Mouse (Mus musculus) midbrain, embryonic 10.5 days (tissue): Measurements from ENCODE around the gene Arhgap23. TPM values are rescaled to one million over a fixed set of nuclear protein-coding genes. Genes with fewer than 3 reads are reported as not detected.
A peak's percentile ranks its signal among the peaks of the same experiment; 100 is the strongest.

Source experiments
- DNase-seq: peaks from one replicate; pipeline ENCODE4 v3.0.0-alpha.2; 2017; ENCODE audit warnings: low spot score
- H3K27ac ChIP-seq: fragments of 300-500 bp; sonication (generic); replicated peaks from 2 replicates; pipeline ENCODE4 v1.5.1; 2016; ENCODE audit warnings: mild to moderate bottlenecking
- H3K27me3 ChIP-seq: fragments of 300-500 bp; sonication (generic); 2 replicates; pipeline ENCODE4 v1.6.1; 2016; ENCODE audit warnings: low read depth, mild to moderate bottlenecking; ENCODE audit not compliant: poor library complexity, severe bottlenecking
- H3K36me3 ChIP-seq: fragments of 300-500 bp; sonication (generic); 2 replicates; pipeline ENCODE4 v1.6.1; 2016; ENCODE audit warnings: mild to moderate bottlenecking, moderate library complexity
- H3K4me1 ChIP-seq: fragments of 300-500 bp; sonication (generic); 2 replicates; pipeline ENCODE4 v1.6.1; 2016
- H3K4me3 ChIP-seq: fragments of 300-500 bp; sonication (generic); 2 replicates; pipeline ENCODE4 v1.5.1; 2016; ENCODE audit warnings: mild to moderate bottlenecking, moderate library complexity
- H3K9me3 ChIP-seq: fragments of 300-500 bp; sonication (generic); replicated peaks from 2 replicates; pipeline ENCODE4 v1.6.1; 2016; ENCODE audit warnings: mild to moderate bottlenecking
- WGBS: fragments of 180-500 bp; shearing (Covaris S2); methylation state at CpG from one replicate; pipeline ENCODE4 v1.1.7; 2016; 5-methylcytosine and 5-hydroxymethylcytosine counted together
- polyA plus RNA-seq: library from polyadenylated mRNA; unstranded; fragments of >200 nt; fragmentation: Nextera tagmentation; extraction: Ambion mirVana; gene quantifications from 2 replicates; pipeline ENCODE4 v1.2.1, GENCODE M21; 2016

The Arhgap23 gene
- polyA plus RNA-seq, 1 experiment from 2014 or later: 1.9 TPM

- no peaks in the 10 kb centered on the region for H3K36me3 ChIP-seq
- no peak overlapping the region for H3K27ac ChIP-seq
- H3K27me3 ChIP-seq: peaks cover 25% of the 10 kb centered on the region
- H3K4me1 ChIP-seq: peaks cover 48% of the 10 kb centered on the region
- no peaks in the 10 kb centered on the region for H3K9me3 ChIP-seq
- peak; percentile 53 for DNase-seq
- peak overlapping the region; percentile 7; the same call in 1 of the 2 replicates for H3K4me3 ChIP-seq
- WGBS: 12% methylated on average over 3 of the region's 3 CpGs
These were observed 16.7 kb downstream of the Arhgap23 start for GRCm38 (mm10) chr11:97432015-97432414.

DNA sequence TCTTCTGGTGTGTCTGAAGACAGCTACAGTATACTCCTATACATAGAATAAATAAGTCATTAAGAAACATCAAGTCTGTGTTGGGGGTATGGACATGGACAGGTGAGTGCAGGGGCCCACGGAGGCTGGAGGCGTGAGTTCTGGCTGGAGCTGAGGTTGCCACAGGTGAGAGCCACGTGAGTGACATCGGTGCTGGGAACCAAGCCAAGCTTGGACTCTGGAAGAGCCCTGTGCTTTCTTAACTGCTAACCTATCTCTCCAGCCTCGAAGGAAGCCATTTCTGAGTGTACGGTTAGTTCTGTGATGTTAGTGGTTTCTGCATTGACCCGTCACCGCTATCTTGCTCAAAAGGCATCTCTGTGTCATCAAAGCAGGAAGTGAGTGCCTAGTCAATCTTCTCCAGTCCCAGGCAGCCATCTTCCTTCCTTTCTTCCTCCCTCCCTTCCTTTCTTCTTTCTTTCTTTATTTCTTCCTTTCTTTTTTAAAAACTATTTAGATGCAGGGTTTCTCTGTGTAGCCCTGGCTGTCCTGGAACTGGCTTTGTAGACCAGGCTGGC is 17.7 kb downstream of the Arhgap23 start:
- Histone ChIP-seq H3K27ac (no peak overlapping the region), H3K27me3 (peaks cover 22% of the 10 kb centered on the region), H3K9me3 (no peaks in the 10 kb centered on the region), H3K4me1 (peaks cover 49% of the 10 kb centered on the region), H3K4me3 (no peak overlapping the region), H3K36me3 (no peaks in the 10 kb centered on the region)
- DNase-seq: no peak
- 93% methylated on average over 8 of the region's 8 CpGs for WGBS

DNA sequence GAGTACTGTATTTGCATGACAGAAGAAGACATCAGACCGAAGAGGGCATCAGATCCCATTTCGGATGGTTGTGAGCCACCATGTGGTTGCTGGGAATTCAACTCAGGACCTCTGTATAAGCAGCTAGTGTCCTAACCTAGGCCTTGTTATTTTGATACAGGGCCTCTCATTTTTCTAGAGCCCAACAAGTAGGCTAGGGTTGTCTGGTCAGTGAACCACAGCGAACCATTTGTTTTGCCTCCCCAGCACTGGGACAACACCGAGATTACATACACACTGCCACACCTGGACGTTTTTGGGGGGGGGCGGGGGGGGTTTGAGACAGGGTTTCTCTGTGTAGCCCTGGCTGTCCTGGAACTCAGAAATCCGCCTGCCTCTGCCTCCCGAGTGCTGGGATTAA is 18.8 kb downstream of the Arhgap23 start:
- 76% methylated on average over 8 of the region's 8 CpGs for WGBS

GRCm38 (mm10) chr11:97434704-97435454 is 19.5 kb downstream of the Arhgap23 start:
- H3K9me3 ChIP-seq: no peaks in the 10 kb centered on the region
- peak overlapping the region; percentile 58 for H3K4me3 ChIP-seq
- 5% methylated on average over 15 of the region's 15 CpGs for WGBS
- H3K4me1 ChIP-seq: peaks cover 57% of the 10 kb centered on the region
- H3K27me3 ChIP-seq: peaks cover 31% of the 10 kb centered on the region
- DNase-seq: peak; percentile 85
- no peaks in the 10 kb centered on the region for H3K36me3 ChIP-seq
- peak overlapping the region; percentile 84 for H3K27ac ChIP-seq

More for the DNA sequence above, 18.8 kb downstream of the Arhgap23 start:
- Histone ChIP-seq H3K9me3 (no peaks in the 10 kb centered on the region), H3K4me3 (no peak overlapping the region), H3K27me3 (peaks cover 31% of the 10 kb centered on the region), H3K36me3 (no peaks in the 10 kb centered on the region), H3K4me1 (peaks cover 50% of the 10 kb centered on the region), H3K27ac (no peak overlapping the region)
- no peak for DNase-seq

GRCm38 (mm10) chr11:97435808-97436491 is 20.6 kb downstream of the Arhgap23 start:
- Histone ChIP-seq H3K4me3 (peak overlapping the region; percentile 58), H3K27me3 (peaks cover 40% of the 10 kb centered on the region), H3K9me3 (no peaks in the 10 kb centered on the region), H3K4me1 (peaks cover 67% of the 10 kb centered on the region), H3K36me3 (no peaks in the 10 kb centered on the region), H3K27ac (peak overlapping the region; percentile 84)
- no peak for DNase-seq
- 60% methylated on average over 13 of the region's 13 CpGs for WGBS

DNA sequence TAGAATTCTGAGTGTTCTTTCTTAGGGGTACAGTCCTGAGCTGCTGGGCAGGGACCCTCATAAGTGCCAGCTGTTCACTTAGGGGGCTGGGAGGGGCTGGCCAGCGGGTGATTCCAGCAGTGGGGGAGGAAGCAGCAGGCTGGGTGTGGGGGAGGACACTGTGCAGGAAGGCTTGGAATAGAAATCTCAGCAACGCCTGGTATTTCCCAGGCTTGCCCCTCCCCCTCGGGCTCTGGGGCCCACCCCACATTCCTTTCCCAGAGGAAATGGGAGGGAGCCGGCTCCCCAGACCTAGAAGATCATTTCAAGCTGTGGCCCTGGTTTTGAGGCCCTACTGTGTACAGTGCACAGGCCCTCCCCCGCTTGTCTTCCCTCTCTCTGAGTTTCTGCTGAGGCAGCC is 22.4 kb downstream of the Arhgap23 start:
- H3K27ac ChIP-seq: peak overlapping the region; percentile 70
- 13% methylated on average over 5 of the region's 5 CpGs for WGBS
- H3K9me3 ChIP-seq: no peaks in the 10 kb centered on the region
- peak; percentile 42 for DNase-seq
- no peak overlapping the region for H3K4me3 ChIP-seq
- peaks cover 54% of the 10 kb centered on the region for H3K27me3 ChIP-seq
- no peaks in the 10 kb centered on the region for H3K36me3 ChIP-seq
- peaks cover 85% of the 10 kb centered on the region for H3K4me1 ChIP-seq

- no peak for DNase-seq
- peaks cover 60% of the 10 kb centered on the region for H3K27me3 ChIP-seq
- H3K27ac ChIP-seq: peak overlapping the region; percentile 49; the same call in 1 of the 2 replicates
- no peaks in the 10 kb centered on the region for H3K36me3 ChIP-seq
- H3K9me3 ChIP-seq: no peaks in the 10 kb centered on the region
- H3K4me3 ChIP-seq: no peak overlapping the region
- 63% methylated on average over 9 of the region's 9 CpGs for WGBS
- H3K4me1 ChIP-seq: peaks cover 91% of the 10 kb centered on the region
These were observed 23.5 kb downstream of the Arhgap23 start for GRCm38 (mm10) chr11:97438868-97439267.

DNA sequence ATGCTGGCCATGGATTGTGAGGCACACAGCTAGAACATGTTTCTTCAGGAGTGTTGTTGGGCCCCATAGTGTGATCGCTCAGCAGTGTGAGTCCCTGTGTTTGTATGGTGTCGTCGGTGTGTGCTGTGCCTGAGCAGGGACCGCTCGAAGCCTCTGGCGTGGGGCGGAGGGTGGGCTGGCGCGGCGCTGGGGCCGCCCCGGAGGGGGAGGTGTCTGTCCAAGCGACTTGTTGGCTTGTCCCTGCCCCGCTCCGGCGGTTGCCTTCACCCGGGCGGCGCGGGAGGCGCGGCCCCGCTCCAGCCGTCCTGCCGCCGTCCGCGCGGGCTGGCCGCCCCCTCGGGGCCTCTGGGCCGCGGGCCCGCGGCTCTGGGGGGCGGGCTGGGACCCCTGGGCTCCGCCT is 24.6 kb downstream of the Arhgap23 start:
- H3K27me3 ChIP-seq: peaks cover 70% of the 10 kb centered on the region
- DNase-seq: peak; percentile 32
- 2% methylated on average over 37 of the region's 37 CpGs for WGBS
- H3K27ac ChIP-seq: peak overlapping the region; percentile 80
- H3K9me3 ChIP-seq: no peaks in the 10 kb centered on the region
- peaks cover 83% of the 10 kb centered on the region for H3K4me1 ChIP-seq
- peak overlapping the region; percentile 57 for H3K4me3 ChIP-seq
- no peaks in the 10 kb centered on the region for H3K36me3 ChIP-seq

DNA sequence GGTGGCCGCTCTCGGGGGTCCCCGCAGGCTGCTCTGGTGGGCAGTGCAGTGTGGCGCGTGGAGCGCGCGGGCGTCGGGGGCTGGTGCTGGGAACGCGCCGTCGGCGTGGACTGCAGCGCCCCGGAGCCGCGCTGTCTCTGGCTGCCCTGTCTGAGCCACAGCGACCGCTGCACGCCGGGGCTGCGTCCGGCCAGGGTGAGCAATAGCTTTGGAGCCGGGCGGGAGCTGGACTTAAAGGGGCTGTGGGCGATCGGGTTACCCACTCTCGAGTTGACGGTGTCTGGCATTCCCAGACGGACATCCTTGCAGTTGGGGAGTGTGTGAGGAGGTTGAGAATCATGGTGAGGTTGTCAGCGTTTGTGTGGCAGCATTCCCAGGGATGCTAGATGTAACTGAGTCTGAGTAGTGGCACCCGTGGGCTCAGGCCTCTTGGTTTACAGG is 25.1 kb downstream of the Arhgap23 start:
- peak; percentile 32 for DNase-seq
- 4% methylated on average over 34 of the region's 34 CpGs for WGBS
- peaks cover 80% of the 10 kb centered on the region for H3K4me1 ChIP-seq

DNA sequence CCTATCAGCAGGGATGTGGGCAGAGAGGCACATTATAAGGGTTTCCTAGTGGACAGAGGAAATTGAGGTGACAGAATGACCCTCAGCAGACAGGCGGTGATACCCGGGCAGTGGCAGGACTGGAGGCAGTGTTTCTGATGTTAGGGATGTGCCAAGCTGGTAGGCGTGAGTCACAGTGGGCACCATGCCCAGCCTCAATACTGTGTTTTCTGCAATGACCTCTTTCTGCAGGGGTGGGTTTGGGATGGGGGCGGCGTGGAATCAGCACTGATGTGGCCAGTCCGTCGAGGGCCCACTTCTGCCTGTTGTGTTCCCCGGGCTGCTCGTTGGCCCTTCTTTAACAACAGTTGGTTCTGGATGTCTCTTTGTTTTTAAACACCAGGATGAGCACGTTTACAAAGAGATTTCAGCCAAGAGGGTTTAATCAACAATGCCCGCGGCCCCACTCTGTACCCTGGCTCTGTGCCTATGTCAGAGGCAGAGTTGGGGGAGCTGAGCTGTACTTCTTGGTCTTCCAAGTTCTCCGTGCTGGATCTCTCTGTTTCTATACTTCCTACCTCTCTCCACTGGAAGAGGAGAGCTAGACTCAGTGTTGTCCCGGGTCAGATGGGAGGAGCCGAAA is 25.8 kb downstream of the Arhgap23 start:
- Histone ChIP-seq H3K9me3 (no peaks in the 10 kb centered on the region), H3K4me1 (peaks cover 80% of the 10 kb centered on the region), H3K36me3 (no peaks in the 10 kb centered on the region), H3K4me3 (peak overlapping the region; percentile 57), H3K27ac (peak overlapping the region; percentile 39; the same call in 1 of the 2 replicates), H3K27me3 (peaks cover 70% of the 10 kb centered on the region)
- DNase-seq: no peak
- WGBS: 61% methylated on average over 15 of the region's 15 CpGs

More for the DNA sequence above, 25.1 kb downstream of the Arhgap23 start:
- Histone ChIP-seq H3K4me3 (peak overlapping the region; percentile 57), H3K36me3 (no peaks in the 10 kb centered on the region), H3K9me3 (no peaks in the 10 kb centered on the region), H3K27me3 (peaks cover 70% of the 10 kb centered on the region), H3K27ac (peak overlapping the region; percentile 80)

GRCm38 (mm10) chr11:97441658-97442125 is 26.4 kb downstream of the Arhgap23 start:
- peak overlapping the region; percentile 57 for H3K4me3 ChIP-seq
- H3K9me3 ChIP-seq: no peaks in the 10 kb centered on the region
- H3K4me1 ChIP-seq: peaks cover 80% of the 10 kb centered on the region
- peak; percentile 34 for DNase-seq
- H3K27ac ChIP-seq: peak overlapping the region; percentile 39
- WGBS: 10% methylated on average over 3 of the region's 3 CpGs
- peaks cover 70% of the 10 kb centered on the region for H3K27me3 ChIP-seq
- no peaks in the 10 kb centered on the region for H3K36me3 ChIP-seq
